Mouse (Mus musculus): ENCODE results near the gene Dusp14.
A peak's percentile ranks its signal among the peaks of the same experiment; 100 is the strongest.

Gene Dusp14

GRCm38 (mm10) chr11:84069034-84069370, at the start of gene Dusp14:
TSS of gene Dusp14 (minus strand) at chr11:84069261.
- peak; percentile 81 for DNase-seq (ENCODE audit: low read depth)

GRCm38 (mm10) chr11:84117431-84117830, 48.4 kb upstream of the Dusp14 start:
- no peak for DNase-seq (ENCODE audit: low read depth)

GRCm38 (mm10) chr11:84116221-84116620, 47.2 kb upstream of the Dusp14 start:
- no peak for DNase-seq (ENCODE audit: low read depth)

- no peak for DNase-seq (ENCODE audit: low read depth)
Measured at GRCm38 (mm10) chr11:84115646-84116045, 46.6 kb upstream of the Dusp14 start.

- peak; percentile 76 for DNase-seq (ENCODE audit: low read depth)
Measured at GRCm38 (mm10) chr11:84113623-84114022, 44.6 kb upstream of the Dusp14 start.

GRCm38 (mm10) chr11:84107137-84107536, 38.1 kb upstream of the Dusp14 start:
- no peak for DNase-seq (ENCODE audit: low read depth)

GRCm38 (mm10) chr11:84104036-84104435, 35.0 kb upstream of the Dusp14 start:
- DNase-seq (ENCODE audit: low read depth): no peak

- DNase-seq (ENCODE audit: low read depth): peak; percentile 57
Measured at GRCm38 (mm10) chr11:84101182-84101581, 32.1 kb upstream of the Dusp14 start.

GRCm38 (mm10) chr11:84097251-84097998, 28.4 kb upstream of the Dusp14 start:
- no peak for DNase-seq (ENCODE audit: low read depth)

GRCm38 (mm10) chr11:84095084-84095483, 26.0 kb upstream of the Dusp14 start:
- no peak for DNase-seq (ENCODE audit: low read depth)

- no peak for DNase-seq (ENCODE audit: low read depth)
Measured at GRCm38 (mm10) chr11:84090572-84090971, 21.5 kb upstream of the Dusp14 start.

- DNase-seq (ENCODE audit: low read depth): no peak
Measured at GRCm38 (mm10) chr11:84081901-84082300, 12.8 kb upstream of the Dusp14 start.

- no peak for DNase-seq (ENCODE audit: low read depth)
Measured at GRCm38 (mm10) chr11:84080327-84080726, 11.3 kb upstream of the Dusp14 start.

- DNase-seq (ENCODE audit: low read depth): no peak
Measured at GRCm38 (mm10) chr11:84079887-84080286, 10.8 kb upstream of the Dusp14 start.

GRCm38 (mm10) chr11:84079361-84079760, 10.3 kb upstream of the Dusp14 start:
- DNase-seq (ENCODE audit: low read depth): no peak

GRCm38 (mm10) chr11:84078601-84079000, 9.5 kb upstream of the Dusp14 start:
- DNase-seq (ENCODE audit: low read depth): no peak

- DNase-seq (ENCODE audit: low read depth): no peak
Measured at GRCm38 (mm10) chr11:84077008-84077407, 7.9 kb upstream of the Dusp14 start.

- peak; percentile 74 for DNase-seq (ENCODE audit: low read depth)
Measured at GRCm38 (mm10) chr11:84073816-84074764, 5.0 kb upstream of the Dusp14 start.

GRCm38 (mm10) chr11:84072904-84073651, 4.0 kb upstream of the Dusp14 start:
- peak; percentile 86 for DNase-seq (ENCODE audit: low read depth)

- DNase-seq (ENCODE audit: low read depth): peak; percentile 82
Measured at GRCm38 (mm10) chr11:84068191-84069033, 649 bp downstream of the Dusp14 start.

- DNase-seq (ENCODE audit: low read depth): peak; percentile 55
Measured at GRCm38 (mm10) chr11:84067720-84068190, 1.3 kb downstream of the Dusp14 start.

All from NIH3T3 (cell line).